Mouse (Mus musculus): Measurements from ENCODE around the gene Crabp1. TPM values are rescaled to one million over a fixed set of nuclear protein-coding genes. Genes with fewer than 3 reads are reported as not detected.

Gene Crabp1
- total and polyA plus RNA-seq, 3 experiments, result not detected

DNA sequence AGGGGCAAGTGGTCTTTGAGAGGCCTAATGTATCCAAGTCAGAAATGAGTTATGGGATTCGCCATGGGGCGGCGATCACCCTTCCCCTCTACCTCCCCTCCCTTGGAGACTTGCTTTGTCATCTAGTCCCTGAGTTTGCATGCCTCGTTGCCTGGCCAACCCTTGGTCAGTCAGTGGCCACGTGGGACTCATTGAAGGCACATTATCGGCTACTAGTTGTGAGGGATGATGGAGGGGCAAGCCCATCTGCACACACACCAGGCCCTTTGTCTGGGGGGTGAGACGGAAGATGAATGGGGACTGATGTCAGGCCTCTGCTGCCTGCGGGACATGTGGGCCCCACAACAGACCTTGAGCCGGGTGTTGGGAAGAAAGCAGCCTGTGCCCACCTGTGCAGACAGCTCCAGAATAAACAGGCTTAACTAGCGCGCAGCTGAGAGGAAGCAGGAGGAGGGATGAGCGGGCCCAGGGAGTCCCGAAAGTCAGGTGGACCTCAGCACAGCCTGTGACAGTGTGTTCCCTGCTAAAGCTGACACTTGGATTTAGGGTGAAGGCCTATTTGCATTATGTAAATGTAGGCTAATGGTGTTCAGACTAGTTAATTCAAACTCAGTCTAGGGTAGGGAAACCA lies 18.7 kb upstream of the Crabp1 start:
- Histone ChIP-seq H3K4me3 (ENCODE audit: low read depth, low read length) (no peak overlapping the region), H3K36me3 (replicated peaks) (no peaks in the 10 kb centered on the region), H3K9me3 (replicated peaks) (no peaks in the 10 kb centered on the region), H3K4me1 (ENCODE audit: insufficient read depth, low read depth, low read length) (no peaks in the 10 kb centered on the region), H3K27me3 (ENCODE audit: insufficient read depth, low read length) (peaks cover 23% of the 10 kb centered on the region)
- DNase-seq (ENCODE audit: low spot score), result no peak
- no peak for ATAC-seq (ENCODE audit: extremely low read depth, insufficient number of reproducible peaks, low FRiP score, poor library complexity, severe bottlenecking)
- no peak for TF ChIP-seq TAL1 (conservative IDR thresholded peaks at IDR 0.05; ENCODE audit: low read depth, low read length)
- no peak for TF ChIP-seq GATA2 (IDR thresholded peaks at IDR 0.05; ENCODE audit: borderline replicate concordance, low read depth, low read length)
- TF ChIP-seq GATA1 (IDR thresholded peaks at IDR 0.05; ENCODE audit: borderline replicate concordance, low read length), result no peak
- TF ChIP-seq CTCF (IDR thresholded peaks at IDR 0.05; ENCODE audit: low read depth, low read length), result no peak
- TF ChIP-seq POLR2AphosphoS5 (IDR thresholded peaks at IDR 0.05; ENCODE audit: insufficient replicate concordance, low read depth, low read length), result no peak

DNA sequence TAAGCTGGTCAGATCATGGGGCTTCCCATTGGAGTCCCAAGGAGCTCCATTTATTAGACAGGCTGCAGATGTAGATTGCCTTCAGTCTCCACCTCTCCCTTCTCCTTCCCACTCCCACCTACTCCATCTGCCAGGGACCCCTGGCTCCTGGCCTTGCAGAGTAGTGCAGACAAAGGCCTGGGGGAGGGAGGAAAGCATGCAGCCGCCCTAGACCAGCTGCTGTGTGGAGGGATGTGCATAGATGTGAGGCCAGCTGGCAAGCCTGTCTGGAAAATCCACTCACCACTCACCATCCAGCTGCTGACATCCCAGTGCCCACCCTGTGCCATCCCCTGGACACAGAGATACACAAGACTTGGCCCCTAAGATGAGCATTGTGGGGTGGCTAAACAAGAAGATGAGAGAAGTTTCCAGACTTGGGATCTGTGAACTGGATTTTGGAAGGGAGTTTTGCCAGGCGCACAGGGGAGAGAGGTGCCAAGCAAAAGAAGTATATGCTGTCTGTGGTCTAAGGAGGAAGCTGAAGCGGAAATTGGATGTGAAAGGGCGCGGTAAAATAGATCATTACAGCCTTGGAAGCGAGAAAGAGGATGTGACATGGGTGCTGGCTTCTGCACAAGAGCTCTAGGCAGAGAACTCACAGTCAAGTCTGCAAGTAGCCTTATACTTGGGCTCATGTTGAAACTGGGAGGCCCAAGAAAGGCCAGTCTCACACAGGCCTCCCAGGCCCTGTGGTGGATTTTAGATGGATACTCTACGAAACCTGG lies 14.2 kb upstream of the Crabp1 start:
- Histone ChIP-seq H3K4me1 (ENCODE audit: insufficient read depth, low read depth, low read length) (peaks cover 6% of the 10 kb centered on the region; the same call in 1 of the 2 replicates), H3K36me3 (replicated peaks) (no peaks in the 10 kb centered on the region), H3K4me3 (ENCODE audit: low read depth, low read length) (no peak overlapping the region), H3K9me3 (replicated peaks) (no peaks in the 10 kb centered on the region), H3K27me3 (ENCODE audit: insufficient read depth, low read length) (peaks cover 23% of the 10 kb centered on the region)
- DNase-seq (ENCODE audit: low spot score), result no peak
- TF ChIP-seq GATA2 (IDR thresholded peaks at IDR 0.05; ENCODE audit: borderline replicate concordance, low read depth, low read length) (no peak), GATA1 (IDR thresholded peaks at IDR 0.05; ENCODE audit: borderline replicate concordance, low read length) (no peak), POLR2AphosphoS5 (IDR thresholded peaks at IDR 0.05; ENCODE audit: insufficient replicate concordance, low read depth, low read length) (no peak), CTCF (IDR thresholded peaks at IDR 0.05; ENCODE audit: low read depth, low read length) (no peak), TAL1 (conservative IDR thresholded peaks at IDR 0.05; ENCODE audit: low read depth, low read length) (no peak)
- ATAC-seq (ENCODE audit: extremely low read depth, insufficient number of reproducible peaks, low FRiP score, poor library complexity, severe bottlenecking), result no peak

DNA sequence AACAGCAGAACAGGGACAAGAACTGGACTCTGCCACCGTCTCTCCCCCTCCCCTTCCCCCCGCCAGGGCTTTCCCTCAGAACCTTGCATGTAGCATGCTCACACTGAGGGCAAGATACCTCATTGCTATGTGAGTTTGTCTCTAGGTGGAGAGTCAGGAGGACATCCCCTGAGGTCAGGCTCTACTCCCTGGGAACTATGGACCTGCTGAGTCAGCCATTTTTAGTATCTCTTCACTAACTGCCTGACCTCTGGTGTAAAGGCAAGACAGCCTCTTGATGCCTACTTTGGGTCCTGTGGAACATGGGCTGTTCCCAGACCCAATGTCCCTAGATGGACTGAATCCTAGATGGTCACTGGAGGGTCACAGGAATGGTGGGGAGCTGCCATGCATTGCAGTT lies 12.9 kb upstream of the Crabp1 start:
- TF ChIP-seq POLR2AphosphoS5 (IDR thresholded peaks at IDR 0.05; ENCODE audit: insufficient replicate concordance, low read depth, low read length) (no peak), GATA2 (IDR thresholded peaks at IDR 0.05; ENCODE audit: borderline replicate concordance, low read depth, low read length) (no peak), TAL1 (conservative IDR thresholded peaks at IDR 0.05; ENCODE audit: low read depth, low read length) (no peak), GATA1 (IDR thresholded peaks at IDR 0.05; ENCODE audit: borderline replicate concordance, low read length) (no peak), CTCF (IDR thresholded peaks at IDR 0.05; ENCODE audit: low read depth, low read length) (no peak)
- Histone ChIP-seq H3K4me1 (ENCODE audit: insufficient read depth, low read depth, low read length) (peaks cover 6% of the 10 kb centered on the region; the same call in 1 of the 2 replicates), H3K27me3 (ENCODE audit: insufficient read depth, low read length) (peaks cover 17% of the 10 kb centered on the region), H3K4me3 (ENCODE audit: low read depth, low read length) (no peak overlapping the region), H3K9me3 (replicated peaks) (no peaks in the 10 kb centered on the region), H3K36me3 (replicated peaks) (no peaks in the 10 kb centered on the region)
- ATAC-seq (ENCODE audit: extremely low read depth, insufficient number of reproducible peaks, low FRiP score, poor library complexity, severe bottlenecking) (no peak), DNase-seq (ENCODE audit: low spot score) (no peak)

DNA sequence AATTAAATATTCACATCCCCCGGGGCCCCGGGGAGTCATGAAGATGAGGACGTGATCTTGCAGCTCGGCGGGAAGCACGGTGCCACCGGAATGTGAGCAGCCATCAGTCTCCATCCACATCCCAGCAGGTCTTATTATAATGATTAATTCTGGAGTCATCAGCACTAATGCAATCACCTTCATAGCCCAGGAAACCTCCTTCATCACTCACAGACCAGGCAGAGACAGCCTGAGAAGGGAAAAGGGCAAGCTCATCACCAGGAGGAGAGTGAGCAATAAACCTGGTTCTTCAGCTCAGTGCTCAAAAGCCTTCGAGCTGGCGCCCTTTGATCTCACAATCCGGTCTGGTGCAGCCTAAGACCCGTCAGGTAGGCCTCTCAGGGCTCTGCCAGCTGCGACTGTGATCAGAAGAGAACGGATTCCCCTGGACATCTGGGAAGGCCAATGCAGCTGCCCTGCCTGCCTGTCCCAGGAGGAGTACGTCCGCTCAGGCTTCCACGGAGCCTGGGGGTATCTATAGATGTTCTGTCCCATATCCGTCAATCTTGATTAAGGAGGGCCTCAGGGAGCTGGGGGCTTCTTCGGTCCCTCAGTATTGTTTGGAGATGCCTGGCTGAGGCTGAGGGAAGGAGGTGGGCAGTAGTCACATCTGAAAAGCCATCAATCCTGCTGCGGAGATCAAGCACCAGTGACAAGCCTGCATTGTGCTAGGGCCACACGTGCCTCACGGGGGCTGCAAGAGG lies 12.2 kb upstream of the Crabp1 start:
- no peaks in the 10 kb centered on the region for H3K36me3 ChIP-seq (replicated peaks)
- H3K27me3 ChIP-seq (ENCODE audit: insufficient read depth, low read length), result peaks cover 15% of the 10 kb centered on the region
- no peaks in the 10 kb centered on the region for H3K9me3 ChIP-seq (replicated peaks)
- ATAC-seq (ENCODE audit: extremely low read depth, insufficient number of reproducible peaks, low FRiP score, poor library complexity, severe bottlenecking) (no peak), DNase-seq (ENCODE audit: low spot score) (no peak)
- TF ChIP-seq GATA2 (IDR thresholded peaks at IDR 0.05; ENCODE audit: borderline replicate concordance, low read depth, low read length), result no peak
- no peak for TF ChIP-seq POLR2AphosphoS5 (IDR thresholded peaks at IDR 0.05; ENCODE audit: insufficient replicate concordance, low read depth, low read length)
- no peak for TF ChIP-seq TAL1 (conservative IDR thresholded peaks at IDR 0.05; ENCODE audit: low read depth, low read length)
- TF ChIP-seq CTCF (IDR thresholded peaks at IDR 0.05; ENCODE audit: low read depth, low read length), result no peak
- TF ChIP-seq GATA1 (IDR thresholded peaks at IDR 0.05; ENCODE audit: borderline replicate concordance, low read length), result no peak
- peaks cover 6% of the 10 kb centered on the region; the same call in 1 of the 2 replicates for H3K4me1 ChIP-seq (ENCODE audit: insufficient read depth, low read depth, low read length)
- H3K4me3 ChIP-seq (ENCODE audit: low read depth, low read length), result no peak overlapping the region

DNA sequence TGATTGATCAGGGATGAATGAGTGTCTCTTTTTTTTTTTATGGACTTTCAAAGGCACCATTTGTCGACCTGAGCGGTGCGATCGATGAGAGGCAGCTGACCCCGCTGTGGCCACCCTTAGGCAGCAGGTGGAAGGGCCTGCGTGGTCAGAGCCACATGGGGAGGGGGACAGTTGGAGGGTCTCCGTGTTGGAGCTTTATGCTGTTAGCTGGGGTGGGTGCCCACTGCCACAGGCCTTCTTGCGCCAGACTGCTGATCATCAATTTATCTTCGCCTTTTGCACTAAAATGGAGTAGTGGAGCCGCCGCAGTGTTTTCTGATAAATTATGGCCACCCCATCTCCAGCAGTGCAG lies 11.6 kb upstream of the Crabp1 start:
- TF ChIP-seq TAL1 (conservative IDR thresholded peaks at IDR 0.05; ENCODE audit: low read depth, low read length), result no peak
- Histone ChIP-seq H3K9me3 (replicated peaks) (no peaks in the 10 kb centered on the region), H3K4me3 (ENCODE audit: low read depth, low read length) (no peak overlapping the region), H3K36me3 (replicated peaks) (no peaks in the 10 kb centered on the region), H3K27me3 (ENCODE audit: insufficient read depth, low read length) (peaks cover 15% of the 10 kb centered on the region), H3K4me1 (ENCODE audit: insufficient read depth, low read depth, low read length) (peaks cover 6% of the 10 kb centered on the region; the same call in 1 of the 2 replicates)
- DNase-seq (ENCODE audit: low spot score) (no peak), ATAC-seq (ENCODE audit: extremely low read depth, insufficient number of reproducible peaks, low FRiP score, poor library complexity, severe bottlenecking) (no peak)

DNA sequence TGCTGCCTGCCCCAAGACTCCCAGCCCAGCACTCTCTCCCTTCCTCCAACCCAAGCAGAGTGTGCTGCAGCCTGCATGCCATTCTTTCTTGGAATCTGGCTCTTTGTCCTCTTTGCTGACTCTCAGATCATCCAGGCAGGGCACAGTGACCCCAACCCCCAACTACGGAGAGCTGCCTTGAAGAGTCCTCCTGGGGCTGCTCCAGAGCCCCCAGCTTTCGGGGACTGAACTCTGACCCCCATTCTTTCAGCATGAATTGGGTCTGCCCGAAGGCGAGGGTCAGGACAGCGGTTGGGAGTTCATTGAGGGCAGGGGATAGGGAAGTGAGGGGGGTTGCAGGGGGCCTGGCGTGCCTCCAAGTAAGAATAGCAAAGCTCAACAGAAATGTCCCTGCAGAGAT lies 5.0 kb upstream of the Crabp1 start:
- no peaks in the 10 kb centered on the region for H3K36me3 ChIP-seq (replicated peaks)
- DNase-seq (ENCODE audit: low spot score) (no peak), ATAC-seq (ENCODE audit: extremely low read depth, insufficient number of reproducible peaks, low FRiP score, poor library complexity, severe bottlenecking) (no peak)
- H3K9me3 ChIP-seq (replicated peaks), result no peaks in the 10 kb centered on the region
- TF ChIP-seq POLR2AphosphoS5 (IDR thresholded peaks at IDR 0.05; ENCODE audit: insufficient replicate concordance, low read depth, low read length) (no peak), CTCF (IDR thresholded peaks at IDR 0.05; ENCODE audit: low read depth, low read length) (no peak), TAL1 (conservative IDR thresholded peaks at IDR 0.05; ENCODE audit: low read depth, low read length) (no peak), GATA2 (IDR thresholded peaks at IDR 0.05; ENCODE audit: borderline replicate concordance, low read depth, low read length) (no peak), GATA1 (IDR thresholded peaks at IDR 0.05; ENCODE audit: borderline replicate concordance, low read length) (no peak)
- peaks cover 32% of the 10 kb centered on the region for H3K27me3 ChIP-seq (ENCODE audit: insufficient read depth, low read length)
- no peak overlapping the region for H3K4me3 ChIP-seq (ENCODE audit: low read depth, low read length)
- no peaks in the 10 kb centered on the region for H3K4me1 ChIP-seq (ENCODE audit: insufficient read depth, low read depth, low read length)

Measured in G1E (cell line).